Mouse (Mus musculus): ENCODE measurements at regions not wholly inside any gene's neighbourhood (a gene's known extent, or its start where the extent isn't known, plus 50 kb on each side); places are given as distances from the start of the nearest gene placed in this dataset.

- intact Hi-C loops (cut with DNase I) = no loop called here
- no peak for DNase-seq (ENCODE audit: extremely low spot score in 1 of 2, low spot score in 2 of 2)
Observed at GRCm38 (mm10) chr13:25984535-25984934, 714.2 kb upstream of the Nrsn1 start.

GRCm38 (mm10) chr13:25983659-25984058, 713.4 kb upstream of the Nrsn1 start:
- intact Hi-C loops (cut with DNase I) = no loop called here
- DNase-seq (ENCODE audit: extremely low spot score in 1 of 2, low spot score in 2 of 2) = no peak

GRCm38 (mm10) chr13:25978648-25979047, 708.3 kb upstream of the Nrsn1 start:
- intact Hi-C loops (cut with DNase I) = no loop called here
- no peak for DNase-seq (ENCODE audit: extremely low spot score in 1 of 2, low spot score in 2 of 2)

- intact Hi-C loops (cut with DNase I) = no loop called here
- no peak for DNase-seq (ENCODE audit: extremely low spot score in 1 of 2, low spot score in 2 of 2)
Observed at GRCm38 (mm10) chr13:25958592-25958991, 688.3 kb upstream of the Nrsn1 start.

- intact Hi-C loops (cut with DNase I) = no loop called here
Observed at GRCm38 (mm10) chr13:25958153-25958466, 687.8 kb upstream of the Nrsn1 start.

GRCm38 (mm10) chr13:25957451-25958152, 687.3 kb upstream of the Nrsn1 start:
- intact Hi-C loops (cut with DNase I) = no loop called here
- no peak for DNase-seq (ENCODE audit: extremely low spot score in 1 of 2, low spot score in 2 of 2)

More at GRCm38 (mm10) chr13:25958153-25958466, 687.8 kb upstream of the Nrsn1 start:
- DNase-seq (ENCODE audit: extremely low spot score in 1 of 2, low spot score in 2 of 2) = no peak

GRCm38 (mm10) chr13:25937631-25938030, 667.3 kb upstream of the Nrsn1 start:
- intact Hi-C loops (cut with DNase I) = loop anchor here (10.0 kb wide), 1 partner anchor 373 kb away; no protein-coding TSS in a partner anchor
- DNase-seq (ENCODE audit: extremely low spot score in 1 of 2, low spot score in 2 of 2) = peak in 1 of 2 experiments; percentile 9

GRCm38 (mm10) chr13:25933783-25934182, 663.5 kb upstream of the Nrsn1 start:
- no peak for DNase-seq (ENCODE audit: extremely low spot score in 1 of 2, low spot score in 2 of 2)
- intact Hi-C loops (cut with DNase I) = loop anchor here (10.0 kb wide), 1 partner anchor 369 kb away; no protein-coding TSS in a partner anchor

- intact Hi-C loops (cut with DNase I) = loop anchor here (10.0 kb wide), 1 partner anchor 368 kb away; no protein-coding TSS in a partner anchor
Observed at GRCm38 (mm10) chr13:25933246-25933645, 662.9 kb upstream of the Nrsn1 start.

GRCm38 (mm10) chr13:25932810-25933209, 662.5 kb upstream of the Nrsn1 start:
- intact Hi-C loops (cut with DNase I) = loop anchor here (10.0 kb wide), 1 partner anchor 368 kb away; no protein-coding TSS in a partner anchor
- DNase-seq (ENCODE audit: extremely low spot score in 1 of 2, low spot score in 2 of 2) = peak; percentile 61 to 62

More at GRCm38 (mm10) chr13:25933246-25933645, 662.9 kb upstream of the Nrsn1 start:
- peak in 1 of 2 experiments; percentile 15 for DNase-seq (ENCODE audit: extremely low spot score in 1 of 2, low spot score in 2 of 2)

GRCm38 (mm10) chr13:25932365-25932764, 662.1 kb upstream of the Nrsn1 start:
- DNase-seq (ENCODE audit: extremely low spot score in 1 of 2, low spot score in 2 of 2) = no peak
- intact Hi-C loops (cut with DNase I) = loop anchor here (10.0 kb wide), 1 partner anchor 368 kb away; no protein-coding TSS in a partner anchor

GRCm38 (mm10) chr13:25925685-25926084, 655.4 kb upstream of the Nrsn1 start:
- DNase-seq (ENCODE audit: extremely low spot score in 1 of 2, low spot score in 2 of 2) = no peak
- intact Hi-C loops (cut with DNase I) = no loop called here

- intact Hi-C loops (cut with DNase I) = no loop called here
- DNase-seq (ENCODE audit: extremely low spot score in 1 of 2, low spot score in 2 of 2) = no peak
Observed at GRCm38 (mm10) chr13:25899871-25900270, 629.6 kb upstream of the Nrsn1 start.

- intact Hi-C loops (cut with DNase I) = no loop called here
- no peak for DNase-seq (ENCODE audit: extremely low spot score in 1 of 2, low spot score in 2 of 2)
Observed at GRCm38 (mm10) chr13:25893150-25893549, 622.8 kb upstream of the Nrsn1 start.

- intact Hi-C loops (cut with DNase I) = no loop called here
- DNase-seq (ENCODE audit: extremely low spot score in 1 of 2, low spot score in 2 of 2) = peak; percentile 10 to 22
Observed at GRCm38 (mm10) chr13:25882818-25883217, 612.5 kb upstream of the Nrsn1 start.

GRCm38 (mm10) chr13:25868923-25869322, 598.6 kb upstream of the Nrsn1 start:
- DNase-seq (ENCODE audit: extremely low spot score in 1 of 2, low spot score in 2 of 2) = no peak
- intact Hi-C loops (cut with DNase I) = no loop called here

GRCm38 (mm10) chr13:25858207-25858606, 587.9 kb upstream of the Nrsn1 start:
- intact Hi-C loops (cut with DNase I) = no loop called here
- DNase-seq (ENCODE audit: extremely low spot score in 1 of 2, low spot score in 2 of 2) = no peak

- intact Hi-C loops (cut with DNase I) = no loop called here
- no peak for DNase-seq (ENCODE audit: extremely low spot score in 1 of 2, low spot score in 2 of 2)
Observed at GRCm38 (mm10) chr13:25857569-25857968, 587.3 kb upstream of the Nrsn1 start.

- no peak for DNase-seq (ENCODE audit: extremely low spot score in 1 of 2, low spot score in 2 of 2)
- intact Hi-C loops (cut with DNase I) = no loop called here
Observed at GRCm38 (mm10) chr13:25857096-25857495, 586.8 kb upstream of the Nrsn1 start.

- intact Hi-C loops (cut with DNase I) = no loop called here
Observed at GRCm38 (mm10) chr13:25856549-25856948, 586.2 kb upstream of the Nrsn1 start.

GRCm38 (mm10) chr13:25848156-25848555, 577.9 kb upstream of the Nrsn1 start:
- intact Hi-C loops (cut with DNase I) = no loop called here
- no peak for DNase-seq (ENCODE audit: extremely low spot score in 1 of 2, low spot score in 2 of 2)

More at GRCm38 (mm10) chr13:25856549-25856948, 586.2 kb upstream of the Nrsn1 start:
- DNase-seq (ENCODE audit: extremely low spot score in 1 of 2, low spot score in 2 of 2) = no peak
